Mouse (Mus musculus): ENCODE results near the gene Btrc. TPM values are rescaled to one million over a fixed set of nuclear protein-coding genes. Genes with fewer than 3 reads are reported as not detected.

Btrc gene
- polyA plus RNA-seq (2012; fragmentation: generic; extraction: Trizol), result 10 to 100 TPM; 10.6 to 22.8 TPM

GRCm38 (mm10) chr19:45363384-45363926 lies at the start of gene Btrc:
Gene Btrc, plus strand, starts transcription at chr19:45363734.

DNA sequence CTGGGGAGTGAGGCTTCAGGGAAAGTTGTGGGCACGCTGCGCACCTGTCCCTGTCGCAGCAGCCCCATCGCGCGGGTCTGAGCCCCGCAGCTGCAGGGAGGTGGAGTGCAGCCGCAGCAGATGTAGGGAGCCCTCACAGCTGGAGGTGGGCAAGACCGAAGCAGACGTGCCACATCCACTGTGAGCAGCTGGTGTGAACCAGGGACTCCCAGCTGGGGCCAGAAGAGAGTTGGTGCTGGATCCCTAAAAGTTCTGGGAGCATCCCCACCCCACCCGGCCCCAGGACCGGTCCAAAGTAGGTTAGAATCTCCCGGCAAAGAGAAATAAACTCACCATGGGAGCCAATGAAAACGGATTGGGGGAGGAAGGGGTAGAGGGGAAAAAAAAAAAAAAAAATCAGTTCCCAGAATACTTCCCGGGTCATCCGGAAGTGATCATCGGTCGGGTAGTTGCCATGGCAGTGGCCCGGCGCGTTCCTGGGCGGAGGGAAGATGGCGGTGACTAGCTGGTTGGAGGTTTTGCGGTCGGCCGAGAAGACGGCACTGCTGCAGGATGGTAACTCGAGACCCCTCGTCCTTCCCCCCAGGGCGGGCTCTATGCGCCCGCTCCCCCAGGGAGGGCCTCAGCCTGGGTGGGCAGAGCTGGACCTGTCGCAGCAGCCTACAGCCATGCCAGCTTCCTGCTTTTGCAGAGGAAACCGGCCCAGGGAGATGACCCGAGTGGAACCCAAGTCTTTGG lies 196.8 kb downstream of the Btrc start, which contains the start of the genes Poll and Gm17018:
Poll (minus strand) TSS at position 379 of the 738 bp plus-strand sequence.
Gm17018 (plus strand) TSS at position 463 of the 738 bp plus-strand sequence.

Other genes starting within 250 kb of the Btrc start
- not detected for gene Tlx1, start 213.1 kb upstream of the Btrc start, polyA plus RNA-seq (2012; fragmentation: generic; extraction: Trizol)
- gene Lbx1, start 127.9 kb upstream of the Btrc start, polyA plus RNA-seq (2012; fragmentation: generic; extraction: Trizol), result under 1 TPM; 0.07 to 0.37 TPM
- 10 to 100 TPM; 13.4 to 18.8 TPM for gene Poll, start 196.8 kb downstream of the Btrc start, polyA plus RNA-seq (2012; fragmentation: generic; extraction: Trizol)
- gene Gm17018, start 196.9 kb downstream of the Btrc start, polyA plus RNA-seq (2012; fragmentation: generic; extraction: Trizol), result 10 to 100 TPM; 43.1 to 43.6 TPM

All from C3H10T1/2 (cell line).